Mouse (Mus musculus): ENCODE data around the gene Hat1. TPM values are rescaled to one million over a fixed set of nuclear protein-coding genes. Genes with fewer than 3 reads are reported as not detected.

Gene Hat1
- polyA plus RNA-seq, 1 experiment from 2014 or later: 107 TPM

DNA sequence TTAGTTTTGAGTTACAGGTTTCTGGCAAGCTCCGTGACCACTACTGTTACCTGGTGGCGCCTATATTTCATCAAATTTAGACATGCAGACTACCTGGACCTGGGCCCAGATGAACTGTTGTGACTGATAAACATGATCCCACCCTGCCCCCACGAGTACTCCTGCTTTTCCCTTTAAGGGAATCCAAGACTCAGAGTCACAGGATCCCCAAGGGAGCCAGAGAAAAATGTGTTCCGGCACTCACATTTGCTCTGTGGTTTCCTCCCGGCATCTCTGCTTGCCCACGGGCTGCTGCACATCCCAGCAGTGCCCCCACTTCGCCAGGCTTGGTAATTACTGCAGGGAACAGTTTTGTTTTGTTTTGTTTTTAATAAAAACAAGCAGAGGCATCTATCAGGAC is 85.6 kb downstream of the Hat1 start:
- H3K27me3 ChIP-seq: no peaks in the 10 kb centered on the region
- H3K36me3 ChIP-seq: no peaks in the 10 kb centered on the region
- no peak overlapping the region for H3K27ac ChIP-seq
- H3K9me3 ChIP-seq: peaks cover 4% of the 10 kb centered on the region; the same call in 1 of the 2 replicates
- H3K4me3 ChIP-seq: no peak overlapping the region
- no peak overlapping the region for H3K9ac ChIP-seq
- peaks cover 9% of the 10 kb centered on the region; the same call in 1 of the 2 replicates for H3K4me1 ChIP-seq
- no peak overlapping the region for H3K4me2 ChIP-seq
- WGBS: 29% methylated on average over 7 of the region's 7 CpGs
- ATAC-seq (ENCODE audit: insufficient number of reproducible peaks, low FRiP score, low TSS enrichment, low read depth): no peak

DNA sequence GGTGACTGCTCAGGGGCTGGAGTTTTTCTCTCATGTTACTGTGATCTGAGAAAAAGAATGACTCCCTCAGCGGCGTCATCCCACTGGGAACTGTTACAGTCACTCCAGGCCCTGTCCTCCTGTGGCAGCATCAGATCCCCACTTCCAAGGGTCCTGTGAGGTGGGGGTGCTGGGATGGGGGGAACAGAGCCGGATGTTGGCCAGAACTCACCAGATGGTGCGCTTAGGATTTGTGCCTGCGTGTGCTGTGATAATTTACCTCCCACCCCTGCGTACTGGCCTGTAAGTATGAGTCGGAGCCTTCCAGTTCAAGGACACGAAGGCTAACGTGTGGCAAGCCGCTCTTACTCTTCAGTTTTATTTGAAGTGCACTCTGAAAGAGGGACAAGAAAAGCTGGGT is 86.6 kb downstream of the Hat1 start:
- H3K4me1 ChIP-seq: peaks cover 13% of the 10 kb centered on the region
- no peak overlapping the region for H3K4me2 ChIP-seq
- WGBS: 52% methylated on average over 10 of the region's 10 CpGs
- H3K4me3 ChIP-seq: no peak overlapping the region
- no peak overlapping the region for H3K9ac ChIP-seq
- no peak overlapping the region for H3K27ac ChIP-seq
- H3K36me3 ChIP-seq: no peaks in the 10 kb centered on the region
- H3K9me3 ChIP-seq: peaks cover 4% of the 10 kb centered on the region; the same call in 1 of the 2 replicates
- H3K27me3 ChIP-seq: no peaks in the 10 kb centered on the region
- no peak for ATAC-seq (ENCODE audit: insufficient number of reproducible peaks, low FRiP score, low TSS enrichment, low read depth)

DNA sequence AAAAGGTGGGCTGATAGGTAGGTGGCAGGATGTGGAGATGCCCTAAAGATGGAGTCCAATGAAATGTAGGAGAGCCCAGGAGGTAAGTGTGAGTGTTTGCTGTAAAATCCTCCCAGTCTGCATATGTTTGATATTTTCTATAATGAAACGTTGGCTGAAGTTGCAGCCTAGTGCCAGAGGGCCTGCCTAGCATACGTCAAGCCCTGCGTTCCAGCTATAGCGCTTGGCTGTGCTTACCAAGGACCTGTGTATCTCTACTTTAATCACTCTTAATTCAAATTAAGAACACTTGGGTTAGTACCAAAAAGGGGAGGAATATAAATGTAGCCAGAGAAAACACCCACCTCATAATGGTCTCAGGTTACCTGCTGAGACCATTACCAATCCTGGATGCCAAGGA is 87.0 kb downstream of the Hat1 start:
- Histone ChIP-seq H3K27me3 (no peaks in the 10 kb centered on the region), H3K4me1 (peaks cover 13% of the 10 kb centered on the region), H3K27ac (no peak overlapping the region), H3K4me3 (no peak overlapping the region), H3K4me2 (no peak overlapping the region), H3K9ac (no peak overlapping the region), H3K9me3 (peaks cover 4% of the 10 kb centered on the region; the same call in 1 of the 2 replicates), H3K36me3 (no peaks in the 10 kb centered on the region)
- no peak for ATAC-seq (ENCODE audit: insufficient number of reproducible peaks, low FRiP score, low TSS enrichment, low read depth)
- WGBS: 50% methylated on average over 4 of the region's 4 CpGs

DNA sequence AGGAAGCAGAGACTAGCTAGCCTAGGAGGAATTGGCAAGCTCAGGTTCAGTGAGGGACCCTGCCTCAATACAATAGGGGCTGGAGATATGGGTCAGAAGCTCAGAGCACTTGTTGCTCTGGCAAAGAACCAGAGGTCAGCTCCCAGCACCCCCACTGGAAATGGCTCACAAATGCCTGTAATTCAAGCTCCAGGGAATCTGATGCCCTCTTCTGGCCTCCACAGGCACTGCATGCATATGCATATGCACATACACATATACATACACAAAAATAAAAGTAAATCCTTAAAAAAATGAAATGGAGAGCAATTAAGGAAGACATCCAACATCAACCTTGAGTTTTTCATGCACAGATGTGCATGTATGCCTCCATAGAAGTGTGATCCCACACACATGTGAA is 89.0 kb downstream of the Hat1 start:
- Histone ChIP-seq H3K4me1 (peaks cover 13% of the 10 kb centered on the region), H3K27me3 (no peaks in the 10 kb centered on the region), H3K27ac (no peak overlapping the region), H3K36me3 (no peaks in the 10 kb centered on the region), H3K4me3 (no peak overlapping the region), H3K4me2 (no peak overlapping the region), H3K9me3 (peaks cover 4% of the 10 kb centered on the region; the same call in 1 of the 2 replicates), H3K9ac (no peak overlapping the region)
- no peak for ATAC-seq (ENCODE audit: insufficient number of reproducible peaks, low FRiP score, low TSS enrichment, low read depth)

DNA sequence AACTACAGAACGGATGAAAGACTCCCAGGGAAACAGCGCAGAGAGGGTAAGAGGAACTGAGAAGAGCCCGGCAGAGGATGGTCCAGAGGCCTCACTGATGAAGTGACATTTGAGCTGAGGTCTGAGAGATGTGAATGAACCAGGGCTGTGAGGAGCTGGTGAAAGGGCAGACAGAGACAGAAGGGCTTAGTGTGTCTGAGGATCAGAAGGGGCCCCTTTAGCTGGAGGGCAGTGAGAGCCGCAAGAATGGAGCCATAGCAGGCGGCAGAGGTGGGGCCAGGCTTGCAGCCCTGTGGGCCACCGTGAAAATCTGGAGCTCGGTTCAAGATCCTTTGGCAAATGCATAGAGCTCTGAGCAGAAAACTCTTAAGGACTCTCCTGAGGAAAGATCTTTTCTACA is 91.2 kb downstream of the Hat1 start:
- Histone ChIP-seq H3K4me3 (no peak overlapping the region), H3K27me3 (no peaks in the 10 kb centered on the region), H3K9me3 (peaks cover 4% of the 10 kb centered on the region; the same call in 1 of the 2 replicates), H3K9ac (no peak overlapping the region), H3K36me3 (no peaks in the 10 kb centered on the region), H3K4me1 (peaks cover 11% of the 10 kb centered on the region), H3K27ac (no peak overlapping the region), H3K4me2 (no peak overlapping the region)
- 18% methylated on average over 7 of the region's 7 CpGs for WGBS
- ATAC-seq (ENCODE audit: insufficient number of reproducible peaks, low FRiP score, low TSS enrichment, low read depth): no peak

DNA sequence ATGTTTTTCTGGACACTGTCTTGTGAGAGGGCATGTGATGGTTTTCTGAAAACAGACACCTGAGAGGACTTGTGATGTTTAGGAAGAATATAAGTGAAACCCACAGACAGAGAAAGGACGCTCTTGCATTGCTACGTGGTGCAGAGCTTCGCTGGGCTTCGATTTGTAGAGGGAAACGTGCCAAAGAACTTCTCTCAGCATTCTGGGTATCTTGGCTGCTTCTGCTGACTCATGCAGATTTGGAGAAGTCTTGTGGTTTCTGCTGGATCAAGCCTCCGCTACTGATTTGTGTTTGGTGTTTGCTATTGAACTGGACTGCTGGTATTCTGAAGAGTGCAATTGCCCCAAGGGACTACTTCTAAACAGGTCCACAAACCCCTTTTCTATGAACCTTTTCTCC is 93.1 kb downstream of the Hat1 start:
- Histone ChIP-seq H3K4me1 (peaks cover 5% of the 10 kb centered on the region), H3K27me3 (no peaks in the 10 kb centered on the region), H3K9ac (no peak overlapping the region), H3K4me2 (no peak overlapping the region), H3K4me3 (no peak overlapping the region), H3K9me3 (peaks cover 4% of the 10 kb centered on the region; the same call in 1 of the 2 replicates), H3K27ac (no peak overlapping the region), H3K36me3 (no peaks in the 10 kb centered on the region)
- 62% methylated on average over 6 of the region's 6 CpGs for WGBS
- no peak for ATAC-seq (ENCODE audit: insufficient number of reproducible peaks, low FRiP score, low TSS enrichment, low read depth)

DNA sequence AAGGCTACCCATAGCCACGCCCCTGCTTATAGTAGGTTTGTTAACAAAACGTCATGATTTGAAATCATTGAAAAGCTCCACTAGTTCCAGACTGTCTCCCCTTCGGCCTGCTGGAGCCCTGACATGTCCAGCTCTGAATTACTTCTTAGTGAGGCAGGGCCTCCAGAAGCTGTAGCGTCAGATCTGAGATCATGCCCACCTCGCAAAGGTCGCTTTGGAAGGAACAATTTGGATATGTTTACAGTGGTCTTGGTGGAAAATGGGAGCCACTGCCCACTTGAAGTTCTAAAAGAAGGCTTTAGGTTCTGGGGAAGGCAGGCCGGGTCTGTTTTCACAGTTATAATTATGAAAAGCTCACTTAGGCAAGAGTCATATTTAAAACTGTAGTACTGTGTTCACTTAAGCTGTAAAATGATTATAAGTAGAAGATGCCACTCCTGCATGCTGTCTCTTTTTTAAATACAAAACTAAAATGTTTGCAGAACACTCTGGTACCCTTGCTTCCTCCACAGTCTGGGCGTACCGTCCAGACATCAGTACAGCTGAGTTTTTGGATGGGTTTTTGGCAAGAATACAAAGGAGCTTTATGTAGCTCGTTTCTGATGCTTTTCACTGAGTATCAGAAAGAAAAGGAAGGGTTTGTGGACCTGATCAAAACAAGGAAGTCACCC is 94.4 kb downstream of the Hat1 start:
- WGBS: 57% methylated on average over 10 of the region's 10 CpGs
- Histone ChIP-seq H3K27ac (no peak overlapping the region), H3K4me3 (no peak overlapping the region), H3K9me3 (no peaks in the 10 kb centered on the region), H3K9ac (no peak overlapping the region), H3K4me1 (peaks cover 5% of the 10 kb centered on the region), H3K27me3 (no peaks in the 10 kb centered on the region), H3K4me2 (no peak overlapping the region), H3K36me3 (no peaks in the 10 kb centered on the region)
- no peak for ATAC-seq (ENCODE audit: insufficient number of reproducible peaks, low FRiP score, low TSS enrichment, low read depth)

DNA sequence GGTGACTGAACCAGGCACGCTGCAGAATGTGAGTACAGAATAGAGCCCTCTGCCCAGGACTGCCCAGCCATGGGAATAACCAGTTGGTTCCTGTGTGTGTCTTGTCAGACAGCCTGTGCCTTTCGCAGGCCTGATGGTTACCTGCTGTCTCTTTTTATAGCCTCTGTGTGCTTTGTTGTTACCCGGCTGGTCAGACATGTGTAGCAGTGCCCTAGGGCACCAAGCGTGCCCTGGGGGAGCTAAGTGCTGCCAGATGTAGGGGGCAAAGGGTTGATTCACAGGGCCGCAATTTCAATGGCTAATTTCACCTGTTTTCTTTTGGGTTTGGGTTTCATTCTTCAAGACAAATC is 94.9 kb downstream of the Hat1 start:
- H3K9me3 ChIP-seq: no peaks in the 10 kb centered on the region
- H3K4me1 ChIP-seq: peaks cover 5% of the 10 kb centered on the region
- no peak overlapping the region for H3K4me3 ChIP-seq
- no peak overlapping the region for H3K27ac ChIP-seq
- no peaks in the 10 kb centered on the region for H3K27me3 ChIP-seq
- ATAC-seq (ENCODE audit: insufficient number of reproducible peaks, low FRiP score, low TSS enrichment, low read depth): no peak
- no peaks in the 10 kb centered on the region for H3K36me3 ChIP-seq
- H3K4me2 ChIP-seq: no peak overlapping the region
- WGBS: 28% methylated on average over 5 of the region's 5 CpGs
- no peak overlapping the region for H3K9ac ChIP-seq

Other genes with a start within 250 kb of the Hat1 start
- 81.3 and 81.6 TPM in 2 replicates for gene Dync1i2, start 177.3 kb upstream of the Hat1 start, polyA plus RNA-seq (2015; fragmentation: Nextera tagmentation; extraction: Ambion mirVana)
- gene Slc25a12, start 21.2 kb upstream of the Hat1 start, polyA plus RNA-seq (2015; fragmentation: Nextera tagmentation; extraction: Ambion mirVana): 33.5 and 42.9 TPM in 2 replicates
- 40.9 and 41.6 TPM in 2 replicates for gene Metap1d, start 64.3 kb downstream of the Hat1 start, polyA plus RNA-seq (2015; fragmentation: Nextera tagmentation; extraction: Ambion mirVana)
- gene Dlx1, start 139.2 kb downstream of the Hat1 start, polyA plus RNA-seq (2015; fragmentation: Nextera tagmentation; extraction: Ambion mirVana): 3.9 and 4.4 TPM in 2 replicates
- 3.5 and 3.6 TPM in 2 replicates for gene Dlx2, start 157.8 kb downstream of the Hat1 start, polyA plus RNA-seq (2015; fragmentation: Nextera tagmentation; extraction: Ambion mirVana)